Mouse (Mus musculus): Measurements from ENCODE around the gene Rsph9.

DNA sequence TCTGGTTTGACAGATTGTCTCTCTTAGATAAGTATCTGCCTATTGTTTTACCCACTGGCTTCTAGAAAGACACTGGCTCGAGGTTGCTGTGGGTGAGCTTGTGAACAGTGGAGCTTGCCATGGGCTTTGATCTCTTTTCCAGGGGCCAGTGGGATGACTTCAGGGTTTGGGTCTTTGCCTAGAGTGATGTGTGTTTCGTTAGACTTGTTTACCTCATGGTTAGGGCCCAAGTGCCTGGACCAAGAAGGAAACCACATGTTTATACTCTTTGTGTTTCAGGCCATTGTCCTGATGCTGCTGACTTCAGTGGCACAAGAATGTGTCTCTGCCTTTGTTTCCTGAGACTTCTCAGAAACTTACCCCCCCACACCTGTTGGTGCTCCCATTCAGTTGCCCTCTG lies 28.5 kb downstream of the Rsph9 start:
- TF ChIP-seq POLR2A (IDR thresholded peaks at IDR 0.05; ENCODE audit: insufficient read depth, low read depth, low read length) (no peak), CTCF (IDR thresholded peaks at IDR 0.05; ENCODE audit: insufficient read depth, low read depth, low read length) (no peak)

All from olfactory bulb, adult 2 months (tissue).